Comparison of ENCODE assay signal across 18 mouse cellular contexts in genomic region chr11:33529576-33529975, GRCm38 (mm10). TPM values are rescaled to one million over a fixed set of nuclear protein-coding genes. Genes with fewer than 3 reads are reported as not detected.
"Had no signal": no experiment of that assay in that cellular context is flagged by ENCODE, and none has a peak within 500 bp of the region (broad histone marks: within the 10 kb centered on the region; RNA-seq: fewer than 3 reads in every experiment).

No protein-coding gene starts in this region.

- H3K27me3 ChIP-seq: limb, embryonic 15.5 days; liver, embryonic 12.5 days; lung, embryonic 15.5 days; midbrain, embryonic 12.5 days; neural tube, embryonic 13.5 days had no signal

- H3K9ac ChIP-seq: limb, embryonic 15.5 days; liver, embryonic 12.5 days; lung, embryonic 15.5 days; midbrain, embryonic 12.5 days; neural tube, embryonic 13.5 days had no signal

- H3K9me3 ChIP-seq: limb, embryonic 15.5 days; liver, embryonic 12.5 days; lung, embryonic 15.5 days; midbrain, embryonic 12.5 days; neural tube, embryonic 13.5 days had no signal

- ATAC-seq: liver, embryonic 12.5 days; midbrain, embryonic 16.5 days had no signal

- H3K27ac ChIP-seq: left cerebral cortex, adult 2 months; limb, embryonic 15.5 days; liver, embryonic 12.5 days; lung, embryonic 15.5 days; midbrain, embryonic 12.5 days; neural tube, embryonic 13.5 days had no signal

- H3K4me2 ChIP-seq: limb, embryonic 15.5 days; liver, embryonic 12.5 days; lung, embryonic 15.5 days; midbrain, embryonic 12.5 days; neural tube, embryonic 13.5 days had no signal

- DNase-seq: kidney, adult 9 months; kidney, postnatal 25 days; right cerebral cortex, adult 18-20 months; right cerebral cortex, postnatal 25 days; spleen, adult 18-20 months; thymus, adult 2 months; thymus, postnatal 25 days had no signal

- H3K36me3 ChIP-seq: limb, embryonic 15.5 days; liver, embryonic 12.5 days; lung, embryonic 15.5 days; midbrain, embryonic 12.5 days; neural tube, embryonic 13.5 days had no signal

- H3K4me3 ChIP-seq: left cerebral cortex, adult 2 months; limb, embryonic 15.5 days; liver, embryonic 12.5 days; lung, embryonic 15.5 days; midbrain, embryonic 12.5 days; neural tube, embryonic 13.5 days had no signal

- H3K4me1 ChIP-seq: limb, embryonic 15.5 days; liver, embryonic 12.5 days; lung, embryonic 15.5 days; midbrain, embryonic 12.5 days had no signal

RNA-seq across cellular contexts. Expression of gene Gabrp, which starts 49.2 kb away (rescaled TPM):
- total RNA-seq: layer of hippocampus, postnatal 25 days; left cerebral cortex, adult 2 months; left cerebral cortex, postnatal 14 days; megakaryocyte-erythroid progenitor cell, adult 5-6 weeks had no signal
- polyA plus RNA-seq: midbrain, embryonic 16.5 days; stomach, embryonic 14.5 days had no signal
